Mouse (Mus musculus): ENCODE measurements around the gene Naaladl2.

- TF ChIP-seq CTCF (IDR thresholded peaks at IDR 0.05; ENCODE audit: low read depth, low read length), result no peak
- no peak for TF ChIP-seq POLR2A (IDR thresholded peaks at IDR 0.05; ENCODE audit: borderline replicate concordance, low read depth, low read length)
Observed at GRCm38 (mm10) chr3:24665408-24665807, 478.7 kb downstream of the Naaladl2 start.

Data from bone marrow macrophage, adult 2 months (primary cell).